Mouse (Mus musculus) hindbrain, embryonic 14.5 days (tissue): ENCODE results near the gene Zfp830. TPM values are rescaled to one million over a fixed set of nuclear protein-coding genes. Genes with fewer than 3 reads are reported as not detected.

Experiments used
- ATAC-seq: fragments of 200-750 bp; cut with Nextera tagmentation; 2 replicates; pipeline ENCODE4 v1.8.0; 2017; ENCODE audit warnings: moderate number of reproducible peaks, mild to moderate bottlenecking, moderate TSS enrichment, moderate library complexity; ENCODE audit not compliant: low FRiP score
- DNase-seq: peaks from one replicate; pipeline ENCODE4 v3.0.0-alpha.2; 2015; ENCODE audit warnings: low spot score
- H3K27ac ChIP-seq: fragments of 300-500 bp; sonication (generic); 2 replicates; pipeline ENCODE4 v1.5.1; 2014; ENCODE audit warnings: mild to moderate bottlenecking, moderate library complexity
- H3K27me3 ChIP-seq: fragments of 300-500 bp; sonication (generic); 2 replicates; pipeline ENCODE4 v1.6.1; 2014; ENCODE audit warnings: mild to moderate bottlenecking, low read length, mixed read lengths; ENCODE audit not compliant: control insufficient read depth, insufficient read depth
- H3K36me3 ChIP-seq: fragments of 300-500 bp; sonication (generic); replicated peaks from 2 replicates; pipeline ENCODE4 v1.6.1; 2014; ENCODE audit not compliant: control insufficient read depth, insufficient read depth
- H3K4me1 ChIP-seq: fragments of 300-500 bp; sonication (generic); replicated peaks from 2 replicates; pipeline ENCODE4 v1.6.1; 2014; ENCODE audit warnings: antibody characterized with exemption, low read length, mixed read lengths; ENCODE audit not compliant: control insufficient read depth, insufficient read depth
- H3K4me2 ChIP-seq: fragments of 300-500 bp; sonication (generic); replicated peaks from 2 replicates; pipeline ENCODE4 v1.6.1; 2014; ENCODE audit warnings: mild to moderate bottlenecking, moderate library complexity
- H3K4me3 ChIP-seq: fragments of 300-500 bp; sonication (generic); replicated peaks from 2 replicates; pipeline ENCODE4 v1.5.1; 2014; ENCODE audit warnings: mild to moderate bottlenecking, low read length
- H3K9ac ChIP-seq: fragments of 300-500 bp; sonication (generic); 2 replicates; pipeline ENCODE4 v1.6.1; 2014
- H3K9me3 ChIP-seq: fragments of 300-500 bp; sonication (generic); 2 replicates; pipeline ENCODE4 v1.6.1; 2016; ENCODE audit warnings: low read length; ENCODE audit not compliant: control insufficient read depth
- WGBS: fragments of 180-500 bp; shearing (Covaris S2); extraction: QIAGEN DNeasy Blood & Tissue Kit; methylation state at CpG from one replicate; pipeline ENCODE4 v1.1.7; 2014; 5-methylcytosine and 5-hydroxymethylcytosine counted together
- polyA plus RNA-seq: library from polyadenylated mRNA; unstranded; fragments of >200 nt; fragmentation: Nextera tagmentation; extraction: Ambion mirVana; gene quantifications from 2 replicates; pipeline ENCODE4 v1.2.1, GENCODE M21; 2014

The Zfp830 gene
- polyA plus RNA-seq, 1 experiment from 2014 or later = 23.4 TPM

GRCm38 (mm10) chr11:82762286-82762829 lies 1.8 kb upstream of the Zfp830 start:
- H3K27ac ChIP-seq = no peak overlapping the region
- no peak for DNase-seq
- H3K36me3 ChIP-seq = 0 out of 2 replicates have a peak, but pooled peaks cover 6% of the 10 kb centered on the region
- no peaks in the 10 kb centered on the region for H3K27me3 ChIP-seq
- H3K4me1 ChIP-seq = peaks cover 21% of the 10 kb centered on the region
- H3K9ac ChIP-seq = no peak overlapping the region
- no peak overlapping the region for H3K4me3 ChIP-seq
- 87% methylated on average over 6 of the region's 6 CpGs for WGBS
- no peak for ATAC-seq
- H3K9me3 ChIP-seq = no peaks in the 10 kb centered on the region
- H3K4me2 ChIP-seq = no peak overlapping the region

GRCm38 (mm10) chr11:82763261-82763660 lies 884 bp upstream of the Zfp830 start:
- Histone ChIP-seq H3K4me2 (peak overlapping the region; percentile 59), H3K27me3 (no peaks in the 10 kb centered on the region), H3K9me3 (no peaks in the 10 kb centered on the region), H3K36me3 (0 out of 2 replicates have a peak, but pooled peaks cover 6% of the 10 kb centered on the region), H3K27ac (peak overlapping the region; percentile 84), H3K4me1 (peaks cover 21% of the 10 kb centered on the region), H3K4me3 (peak overlapping the region; percentile 62), H3K9ac (peak overlapping the region; percentile 62)
- DNase-seq (no peak), ATAC-seq (no peak)
- 14% methylated on average over 4 of the region's 4 CpGs for WGBS

- peak overlapping the region; percentile 93 for H3K4me2 ChIP-seq
- H3K4me3 ChIP-seq = peak overlapping the region; percentile 62
- no peaks in the 10 kb centered on the region for H3K9me3 ChIP-seq
- peak overlapping the region; percentile 71 for H3K9ac ChIP-seq
- ATAC-seq (peak; percentile 71; the same call in 1 of the 2 replicates), DNase-seq (no peak)
- H3K27ac ChIP-seq = peak overlapping the region; percentile 84
- peaks cover 21% of the 10 kb centered on the region for H3K4me1 ChIP-seq
- peaks cover 15% of the 10 kb centered on the region; the same call in 1 of the 2 replicates for H3K36me3 ChIP-seq
- WGBS = under 1% methylated on average over 27 of the region's 28 CpGs
- no peaks in the 10 kb centered on the region for H3K27me3 ChIP-seq
These were observed 336 bp downstream of the Zfp830 start for GRCm38 (mm10) chr11:82764438-82764924.

GRCm38 (mm10) chr11:82780134-82780533 lies 16.0 kb downstream of the Zfp830 start:
- H3K36me3 ChIP-seq = peaks cover 19% of the 10 kb centered on the region
- WGBS = 56% methylated on average over 5 of the region's 5 CpGs
- peak overlapping the region; percentile 97 for H3K9ac ChIP-seq
- peak overlapping the region; percentile 69 for H3K4me2 ChIP-seq
- H3K9me3 ChIP-seq = no peaks in the 10 kb centered on the region
- no peak overlapping the region for H3K27ac ChIP-seq
- H3K27me3 ChIP-seq = no peaks in the 10 kb centered on the region
- H3K4me3 ChIP-seq = peak overlapping the region; percentile 97
- DNase-seq (no peak), ATAC-seq (no peak)
- H3K4me1 ChIP-seq = peaks cover 21% of the 10 kb centered on the region

GRCm38 (mm10) chr11:82780983-82781903 lies 17.1 kb downstream of the Zfp830 start, which contains the start of gene Lig3:
Gene Lig3 (plus strand): TSS chr11:82781108.
- WGBS = under 1% methylated on average over 63 of the region's 90 CpGs
- H3K27ac ChIP-seq = peak within 1 kb of the TSS; percentile 98
- peak within 1 kb of the TSS; percentile 97 for H3K9ac ChIP-seq
- peak; percentile 94 for DNase-seq
- no peaks in the 10 kb centered on the region for H3K9me3 ChIP-seq
- peak; percentile 98 for ATAC-seq
- H3K27me3 ChIP-seq = no peaks in the 10 kb centered on the region
- H3K4me1 ChIP-seq = peaks cover 21% of the 10 kb centered on the region
- peak within 1 kb of the TSS; percentile 69 for H3K4me2 ChIP-seq
- H3K4me3 ChIP-seq = peak within 1 kb of the TSS; percentile 97
- peaks cover 28% of the 10 kb centered on the region for H3K36me3 ChIP-seq

- Histone ChIP-seq H3K4me3 (peak overlapping the region; percentile 97), H3K4me2 (peak overlapping the region; percentile 69), H3K4me1 (peaks cover 21% of the 10 kb centered on the region), H3K36me3 (peaks cover 38% of the 10 kb centered on the region), H3K27ac (0 out of 2 replicates have a peak overlapping the region, but pooled peaks have one; percentile 98), H3K27me3 (no peaks in the 10 kb centered on the region), H3K9me3 (no peaks in the 10 kb centered on the region), H3K9ac (peak overlapping the region; percentile 97)
- no peak for DNase-seq
- WGBS = 41% methylated on average over 6 of the region's 6 CpGs
- no peak for ATAC-seq
These were observed 18.1 kb downstream of the Zfp830 start for GRCm38 (mm10) chr11:82782197-82782596.

- DNase-seq (no peak), ATAC-seq (no peak)
- 91% methylated on average over 11 of the region's 11 CpGs for WGBS
- H3K9me3 ChIP-seq = no peaks in the 10 kb centered on the region
- H3K36me3 ChIP-seq = peaks cover 50% of the 10 kb centered on the region
- peaks cover 21% of the 10 kb centered on the region for H3K4me1 ChIP-seq
- no peaks in the 10 kb centered on the region for H3K27me3 ChIP-seq
- no peak overlapping the region for H3K27ac ChIP-seq
- H3K4me3 ChIP-seq = no peak overlapping the region
- no peak overlapping the region for H3K9ac ChIP-seq
- no peak overlapping the region for H3K4me2 ChIP-seq
These were observed 19.3 kb downstream of the Zfp830 start for GRCm38 (mm10) chr11:82783453-82783852.

- WGBS = 81% methylated on average over 3 of the region's 3 CpGs
- DNase-seq = no peak
These were observed 42.5 kb downstream of the Zfp830 start for GRCm38 (mm10) chr11:82806656-82807055.

GRCm38 (mm10) chr11:82807370-82807769 lies 43.2 kb downstream of the Zfp830 start:
- no peak overlapping the region for H3K4me3 ChIP-seq
- H3K27ac ChIP-seq = no peak overlapping the region
- H3K4me1 ChIP-seq = no peaks in the 10 kb centered on the region
- DNase-seq (no peak), ATAC-seq (no peak)
- 82% methylated on average over 3 of the region's 3 CpGs for WGBS
- no peak overlapping the region for H3K9ac ChIP-seq
- H3K9me3 ChIP-seq = no peaks in the 10 kb centered on the region
- no peaks in the 10 kb centered on the region for H3K27me3 ChIP-seq
- peaks cover 20% of the 10 kb centered on the region for H3K36me3 ChIP-seq
- no peak overlapping the region for H3K4me2 ChIP-seq

More at GRCm38 (mm10) chr11:82806656-82807055, 42.5 kb downstream of the Zfp830 start:
- Histone ChIP-seq H3K9me3 (no peaks in the 10 kb centered on the region), H3K27ac (no peak overlapping the region), H3K9ac (no peak overlapping the region), H3K4me2 (no peak overlapping the region), H3K4me1 (no peaks in the 10 kb centered on the region), H3K27me3 (no peaks in the 10 kb centered on the region), H3K4me3 (no peak overlapping the region), H3K36me3 (peaks cover 27% of the 10 kb centered on the region)
- ATAC-seq = no peak
